Mouse (Mus musculus) spleen, adult 2 months (tissue): ENCODE measurements around the gene Mroh3. TPM values are rescaled to one million over a fixed set of nuclear protein-coding genes. Genes with fewer than 3 reads are reported as not detected.
A peak's percentile ranks its signal among the peaks of the same experiment; 100 is the strongest.

Experiments used
- DNase-seq, 2 experiments: peaks; one replicate each; pipeline versions ENCODE4 v3.0.0 to v3.0.0-alpha.2; 2012 to 2021; ENCODE audit warnings: low spot score in 2 of 2, low read depth in 1 of 2
- H3K27ac ChIP-seq: fragments of 200-500 bp; 2 replicates; pipeline ENCODE4 v1.5.1; 2012; ENCODE audit warnings: low read length, inconsistent platforms; ENCODE audit not compliant: insufficient read depth
- H3K27me3 ChIP-seq: fragments of 200-500 bp; 2 replicates; pipeline ENCODE4 v1.6.1; 2012; ENCODE audit warnings: mild to moderate bottlenecking, moderate library complexity, low read length, inconsistent platforms; ENCODE audit not compliant: control insufficient read depth, insufficient read depth
- H3K36me3 ChIP-seq: fragments of 200-500 bp; 2 replicates; pipeline ENCODE4 v1.6.1; 2012; ENCODE audit warnings: mild to moderate bottlenecking, low read length, inconsistent platforms; ENCODE audit not compliant: control insufficient read depth, insufficient read depth
- H3K4me1 ChIP-seq: fragments of 200-500 bp; 2 replicates; pipeline ENCODE4 v1.6.1; 2011; ENCODE audit warnings: inconsistent platforms; ENCODE audit not compliant: control insufficient read depth, insufficient read depth, insufficient read length
- H3K4me3 ChIP-seq: fragments of 200-500 bp; 2 replicates; pipeline ENCODE4 v1.5.1; 2011; ENCODE audit warnings: mild to moderate bottlenecking, inconsistent platforms; ENCODE audit not compliant: insufficient read depth, insufficient read length; ENCODE audit errors: extremely low read depth
- CTCF ChIP-seq: fragments of 200-500 bp; IDR thresholded peaks from 2 replicates; pipeline ENCODE4 v1.5.1; 2011; ENCODE audit warnings: mild to moderate bottlenecking, inconsistent platforms; ENCODE audit not compliant: insufficient read depth, insufficient read length, insufficient replicate concordance; ENCODE audit errors: extremely low read depth
- POLR2A ChIP-seq: fragments of 200-500 bp; IDR thresholded peaks from 2 replicates; pipeline ENCODE4 v1.6.1; 2011; ENCODE audit warnings: low read depth, low read length, inconsistent platforms
- WGBS: fragments of 180-500 bp; shearing (Covaris S2); methylation state at CpG from one replicate; pipeline ENCODE4 v1.1.7; 2018; 5-methylcytosine and 5-hydroxymethylcytosine counted together
- polyA plus RNA-seq: library from polyadenylated mRNA; depleted of rRNA; stranded (reverse); fragments of >200 nt; gene quantifications from 2 replicates; pipeline ENCODE4 v1.2.3, GENCODE M21; 2012; rRNA removed

Gene Mroh3
- polyA plus RNA-seq: not detected in 2 replicates

- H3K4me1 ChIP-seq: no peaks in the 10 kb centered on the region
- no peak within 1 kb of the TSS for H3K27ac ChIP-seq
- peak; percentile 8 to 14 for DNase-seq
- TF ChIP-seq CTCF (peak; percentile 73; the same call in 1 of the 2 replicates), POLR2A (no peak)
- no peak within 1 kb of the TSS for H3K4me3 ChIP-seq
- 39% methylated on average over 3 of the region's 3 CpGs for WGBS
- no peaks in the 10 kb centered on the region for H3K27me3 ChIP-seq
- no peaks in the 10 kb centered on the region for H3K36me3 ChIP-seq
Observed at GRCm38 (mm10) chr1:136212803-136213202, at the start of gene Mroh3. Mroh3 (minus strand) TSS chr1:136212828.

- no peak within 1 kb of the TSS for H3K27ac ChIP-seq
- no peak for DNase-seq
- WGBS: 20% methylated on average over 28 of the region's 28 CpGs
- H3K4me1 ChIP-seq: peaks cover 14% of the 10 kb centered on the region
- peak within 1 kb of the TSS; percentile 17; the same call in 1 of the 2 replicates for H3K4me3 ChIP-seq
- TF ChIP-seq POLR2A: no peak
- peaks cover 14% of the 10 kb centered on the region for H3K27me3 ChIP-seq
- no peaks in the 10 kb centered on the region for H3K36me3 ChIP-seq
Observed at GRCm38 (mm10) chr1:136260635-136261238, 48.1 kb upstream of the Mroh3 start, which contains the start of gene Gpr25. Gpr25 (minus strand) TSS chr1:136260873.

- no peak for TF ChIP-seq CTCF
- no peak for TF ChIP-seq POLR2A
- no peak overlapping the region for H3K27ac ChIP-seq
- peak overlapping the region; percentile 17; the same call in 1 of the 2 replicates for H3K4me3 ChIP-seq
- H3K4me1 ChIP-seq: peaks cover 14% of the 10 kb centered on the region
- H3K36me3 ChIP-seq: no peaks in the 10 kb centered on the region
- 1% methylated on average over 94 of the region's 95 CpGs for WGBS
- H3K27me3 ChIP-seq: peaks cover 14% of the 10 kb centered on the region
- no peak for DNase-seq
Observed at GRCm38 (mm10) chr1:136259893-136260634, 47.4 kb upstream of the Mroh3 start.

GRCm38 (mm10) chr1:136259543-136259892 lies 46.9 kb upstream of the Mroh3 start:
- no peak for DNase-seq
- 6% methylated on average over 16 of the region's 16 CpGs for WGBS
- Histone ChIP-seq H3K27ac (no peak overlapping the region), H3K4me1 (peaks cover 14% of the 10 kb centered on the region), H3K4me3 (peak overlapping the region; percentile 17; the same call in 1 of the 2 replicates), H3K27me3 (peaks cover 14% of the 10 kb centered on the region), H3K36me3 (no peaks in the 10 kb centered on the region)
- TF ChIP-seq CTCF (no peak), POLR2A (no peak)

- no peak overlapping the region for H3K4me3 ChIP-seq
- peaks cover 15% of the 10 kb centered on the region for H3K4me1 ChIP-seq
- no peak overlapping the region for H3K27ac ChIP-seq
- no peak for DNase-seq
- TF ChIP-seq CTCF: no peak
- no peak for TF ChIP-seq POLR2A
- no peaks in the 10 kb centered on the region for H3K36me3 ChIP-seq
- H3K27me3 ChIP-seq: peaks cover 14% of the 10 kb centered on the region
- whole genome bisulfite sequencing: 52% methylated on average over 9 of the region's 9 CpGs
Observed at GRCm38 (mm10) chr1:136258495-136258894, 45.9 kb upstream of the Mroh3 start.

GRCm38 (mm10) chr1:136255657-136256056 lies 43.0 kb upstream of the Mroh3 start:
- no peak for TF ChIP-seq POLR2A
- TF ChIP-seq CTCF: no peak
- Histone ChIP-seq H3K27ac (no peak overlapping the region), H3K36me3 (no peaks in the 10 kb centered on the region), H3K27me3 (peaks cover 11% of the 10 kb centered on the region), H3K4me1 (peaks cover 16% of the 10 kb centered on the region), H3K4me3 (no peak overlapping the region)
- no peak for DNase-seq
- 60% methylated on average over 8 of the region's 8 CpGs for WGBS

- H3K36me3 ChIP-seq: no peaks in the 10 kb centered on the region
- H3K4me1 ChIP-seq: peaks cover 13% of the 10 kb centered on the region
- no peak overlapping the region for H3K4me3 ChIP-seq
- 28% methylated on average over 6 of the region's 6 CpGs for WGBS
- H3K27me3 ChIP-seq: peaks cover 6% of the 10 kb centered on the region; the same call in 1 of the 2 replicates
- no peak for DNase-seq
- TF ChIP-seq POLR2A (no peak), CTCF (no peak)
- H3K27ac ChIP-seq: no peak overlapping the region
Observed at GRCm38 (mm10) chr1:136255174-136255573, 42.5 kb upstream of the Mroh3 start.
